Mouse (Mus musculus) heart, embryonic 16.5 days (tissue): ENCODE measurements around the gene Six5. TPM values are rescaled to one million over a fixed set of nuclear protein-coding genes. Genes with fewer than 3 reads are reported as not detected.
"Not testable (repeated sequence)": the region's sequence is repeated elsewhere in the genome, so short reads cannot be mapped to it uniquely, and the experiment has no call there.

Experiments used
- ATAC-seq: fragments of 200-750 bp; cut with Nextera tagmentation; replicated peaks from 2 replicates; pipeline ENCODE4 v1.8.0; 2017; ENCODE audit warnings: moderate number of reproducible peaks; ENCODE audit not compliant: insufficient read depth, low FRiP score; ENCODE audit errors: extremely low read depth
- H3K27ac ChIP-seq: fragments of 300-500 bp; sonication (generic); 2 replicates; pipeline ENCODE4 v1.5.1; 2014; ENCODE audit warnings: mild to moderate bottlenecking, low read length, control low read depth, moderate library complexity
- H3K27me3 ChIP-seq: fragments of 300-500 bp; sonication (generic); 2 replicates; pipeline ENCODE4 v1.6.1; 2014; ENCODE audit warnings: low read length, mixed read lengths; ENCODE audit not compliant: control insufficient read depth, insufficient read depth
- H3K36me3 ChIP-seq: fragments of 300-500 bp; sonication (generic); 2 replicates; pipeline ENCODE4 v1.6.1; 2014; ENCODE audit not compliant: control insufficient read depth, insufficient read depth
- H3K4me1 ChIP-seq: fragments of 300-500 bp; sonication (generic); 2 replicates; pipeline ENCODE4 v1.6.1; 2014; ENCODE audit warnings: low read length, mixed read lengths; ENCODE audit not compliant: control insufficient read depth, insufficient read depth
- H3K4me2 ChIP-seq: fragments of 300-500 bp; sonication (generic); 2 replicates; pipeline ENCODE4 v1.6.1; 2014; ENCODE audit warnings: low read depth, mild to moderate bottlenecking, control low read depth, low read length
- H3K4me3 ChIP-seq: fragments of 300-500 bp; sonication (generic); 2 replicates; pipeline ENCODE4 v1.5.1; 2014; ENCODE audit warnings: mild to moderate bottlenecking, control low read depth, low read length
- H3K9ac ChIP-seq: fragments of 300-500 bp; sonication (generic); 2 replicates; pipeline ENCODE4 v1.6.1; 2014; ENCODE audit warnings: low read length, control low read depth
- H3K9me3 ChIP-seq: fragments of 300-500 bp; sonication (generic); replicated peaks from 2 replicates; pipeline ENCODE4 v1.6.1; 2016; ENCODE audit warnings: low read length; ENCODE audit not compliant: control insufficient read depth
- WGBS: fragments of 180-500 bp; shearing (Covaris S2); extraction: QIAGEN DNeasy Blood & Tissue Kit; methylation state at CpG from one replicate; pipeline ENCODE4 v1.1.7; 2014; 5-methylcytosine and 5-hydroxymethylcytosine counted together
- polyA plus RNA-seq: library from polyadenylated mRNA; unstranded; fragments of >200 nt; fragmentation: Nextera tagmentation; extraction: Ambion mirVana; gene quantifications from 2 replicates; pipeline ENCODE4 v1.2.1, GENCODE M21; 2015

Six5 gene
- polyA plus RNA-seq, 1 experiment from 2014 or later, result 5.1 TPM

DNA sequence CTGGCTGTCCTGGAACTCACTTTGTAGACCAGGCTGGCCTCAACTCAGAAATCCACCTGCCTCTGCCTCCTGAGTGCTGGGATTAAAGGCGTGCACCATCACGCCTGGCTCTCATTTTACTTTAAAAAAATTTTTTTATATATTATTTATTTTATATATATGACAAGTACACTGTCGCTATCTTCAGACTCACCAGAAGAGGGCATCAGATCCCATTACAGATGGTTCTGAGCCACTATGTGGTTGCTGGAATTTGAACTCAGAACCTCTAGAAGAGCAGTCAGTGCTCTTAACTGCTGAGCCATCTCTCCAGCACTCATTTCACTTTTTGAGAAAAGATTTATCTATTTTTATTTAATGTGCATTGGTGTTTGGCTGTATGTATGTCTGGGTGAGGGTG is 23.4 kb upstream of the Six5 start:
- H3K9me3 ChIP-seq, H3K9ac ChIP-seq, H3K27ac ChIP-seq, H3K36me3 ChIP-seq, H3K4me3 ChIP-seq, ATAC-seq, H3K4me2 ChIP-seq, H3K4me1 ChIP-seq: not testable (repeated sequence)
- peaks cover 15% of the 10 kb centered on the region for H3K27me3 ChIP-seq
- WGBS, result 60% methylated on average over 3 of the region's 3 CpGs

DNA sequence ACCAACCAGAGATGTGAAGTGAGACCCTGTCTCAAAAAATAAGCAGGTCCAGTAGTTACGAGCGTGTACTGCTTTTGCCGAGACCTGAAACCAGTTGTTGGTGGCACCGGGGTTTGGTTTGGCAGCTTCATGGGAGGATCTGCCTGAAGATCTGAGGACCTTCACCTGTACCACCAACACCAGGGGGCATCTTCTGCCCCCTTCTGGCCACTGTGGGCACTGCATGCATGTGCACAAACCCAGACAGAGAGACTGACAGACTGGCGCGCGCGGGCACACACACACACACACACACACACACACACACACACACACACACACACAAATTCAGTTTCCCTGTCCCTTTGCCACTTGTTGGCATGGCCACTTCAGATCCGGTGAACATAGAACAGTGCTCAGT is 20.9 kb upstream of the Six5 start:
- Histone ChIP-seq H3K27me3 (no peaks in the 10 kb centered on the region), H3K9ac (no peak overlapping the region), H3K36me3 (peaks cover 3% of the 10 kb centered on the region), H3K27ac (no peak overlapping the region), H3K9me3 (no peaks in the 10 kb centered on the region), H3K4me3 (no peak overlapping the region), H3K4me1 (peaks cover 20% of the 10 kb centered on the region), H3K4me2 (no peak overlapping the region)
- 73% methylated on average over 9 of the region's 9 CpGs for WGBS
- no peak for ATAC-seq

DNA sequence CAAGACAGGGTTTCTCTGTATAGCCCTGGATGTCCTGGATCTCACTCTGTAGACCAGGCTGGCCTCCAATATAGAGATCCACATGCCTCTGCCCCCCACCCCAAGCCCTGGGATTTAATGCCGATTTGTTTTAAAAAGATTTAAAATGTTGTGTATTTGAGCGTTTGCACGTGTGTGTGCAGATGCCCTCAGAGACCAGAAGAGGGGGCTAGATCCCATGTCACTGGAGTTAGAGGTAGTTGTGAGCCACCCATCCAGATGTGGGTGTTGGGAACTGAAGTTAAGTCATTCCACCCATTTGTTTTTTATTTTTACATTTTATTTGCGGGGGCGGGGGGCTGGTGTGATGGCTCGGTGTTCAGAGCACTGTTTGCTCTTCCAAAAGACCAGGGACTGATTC is 19.9 kb upstream of the Six5 start:
- H3K9me3 ChIP-seq, result no peaks in the 10 kb centered on the region
- H3K4me3 ChIP-seq, result no peak overlapping the region
- H3K9ac ChIP-seq, result no peak overlapping the region
- no peaks in the 10 kb centered on the region for H3K27me3 ChIP-seq
- no peak for ATAC-seq
- no peak overlapping the region for H3K27ac ChIP-seq
- peaks cover 7% of the 10 kb centered on the region for H3K36me3 ChIP-seq
- peaks cover 20% of the 10 kb centered on the region for H3K4me1 ChIP-seq
- WGBS, result 90% methylated on average over 6 of the region's 6 CpGs
- no peak overlapping the region for H3K4me2 ChIP-seq

DNA sequence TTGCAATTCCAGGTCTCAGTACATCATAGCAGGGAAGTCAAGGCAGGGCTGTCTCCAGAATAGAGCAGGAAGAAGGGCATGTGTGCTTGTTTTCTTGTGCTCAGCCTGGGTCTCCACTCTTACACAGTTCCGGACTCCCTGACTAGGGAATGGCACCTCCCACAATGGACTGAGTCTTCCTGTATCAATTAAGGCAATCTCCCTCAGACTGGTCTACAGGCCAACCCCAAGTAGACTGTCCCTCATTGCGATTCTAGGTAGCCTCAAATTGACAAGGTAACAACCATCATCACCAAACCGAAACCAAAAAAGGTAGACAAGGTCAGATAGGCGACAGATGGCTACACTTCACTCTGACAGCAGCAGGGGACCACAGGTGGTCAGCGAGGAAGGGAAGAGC is 19.2 kb upstream of the Six5 start:
- 57% methylated on average over 5 of the region's 5 CpGs for WGBS
- Histone ChIP-seq H3K27ac (no peak overlapping the region), H3K9ac (peak overlapping the region; percentile 48)

DNA sequence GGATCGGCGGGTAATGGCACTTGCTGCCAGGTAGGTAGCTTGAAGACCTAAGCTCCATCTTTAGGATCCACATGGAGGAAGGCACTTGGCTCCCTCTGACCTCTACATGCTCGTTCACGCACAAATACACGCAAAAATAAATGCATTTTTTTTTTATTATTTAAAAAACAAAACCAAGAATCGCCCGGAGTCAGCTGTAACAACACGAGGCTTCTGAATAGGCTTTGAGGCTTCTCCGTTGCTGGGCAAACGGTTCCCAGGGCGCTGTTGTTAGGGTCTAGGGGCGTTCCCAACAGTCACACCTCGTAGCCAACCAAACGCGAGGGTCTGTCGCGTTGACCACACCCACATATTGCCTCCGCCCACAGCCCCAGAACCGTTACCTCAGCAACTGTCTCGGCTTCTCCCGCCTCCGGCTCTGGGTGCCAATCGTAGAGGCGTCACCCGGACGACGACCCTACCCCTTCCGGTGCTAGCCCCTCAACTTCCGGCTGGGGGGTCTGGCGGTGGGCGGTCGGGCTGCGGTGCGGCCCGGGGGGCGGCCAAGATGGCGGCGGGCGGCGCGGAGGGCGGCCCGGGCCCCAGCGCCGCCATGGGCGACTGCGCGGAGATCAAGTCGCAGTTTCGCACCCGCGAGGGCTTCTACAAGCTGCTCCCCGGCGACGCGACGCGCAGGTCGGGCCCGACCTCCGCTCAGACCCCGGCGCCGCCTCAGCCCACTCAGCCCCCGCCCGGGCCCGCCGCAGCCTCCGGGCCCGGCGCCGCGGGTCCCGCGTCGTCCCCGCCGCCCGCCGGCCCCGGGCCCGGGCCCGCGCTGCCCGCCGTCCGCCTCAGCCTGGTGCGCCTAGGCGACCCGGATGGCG is 18.4 kb upstream of the Six5 start, which contains the start of gene Dmwd:
Dmwd (plus strand) TSS at position 505 of the 863 bp plus-strand sequence.
- no peaks in the 10 kb centered on the region for H3K27me3 ChIP-seq
- peak; percentile 97 for ATAC-seq
- peak within 1 kb of the TSS; percentile 99 for H3K4me3 ChIP-seq
- peaks cover 20% of the 10 kb centered on the region for H3K4me1 ChIP-seq
- under 1% methylated on average over 70 of the region's 91 CpGs for WGBS
- peak within 1 kb of the TSS; percentile 84 for H3K4me2 ChIP-seq
- H3K27ac ChIP-seq, result peak within 1 kb of the TSS; percentile 88
- no peaks in the 10 kb centered on the region for H3K9me3 ChIP-seq
- H3K9ac ChIP-seq, result peak within 1 kb of the TSS; percentile 95
- peaks cover 19% of the 10 kb centered on the region for H3K36me3 ChIP-seq

More for the DNA sequence above, 19.2 kb upstream of the Six5 start:
- Histone ChIP-seq H3K4me1 (peaks cover 20% of the 10 kb centered on the region), H3K36me3 (peaks cover 13% of the 10 kb centered on the region), H3K27me3 (no peaks in the 10 kb centered on the region), H3K9me3 (no peaks in the 10 kb centered on the region), H3K4me2 (peak overlapping the region; percentile 81), H3K4me3 (peak overlapping the region; percentile 99)
- ATAC-seq, result no peak

DNA sequence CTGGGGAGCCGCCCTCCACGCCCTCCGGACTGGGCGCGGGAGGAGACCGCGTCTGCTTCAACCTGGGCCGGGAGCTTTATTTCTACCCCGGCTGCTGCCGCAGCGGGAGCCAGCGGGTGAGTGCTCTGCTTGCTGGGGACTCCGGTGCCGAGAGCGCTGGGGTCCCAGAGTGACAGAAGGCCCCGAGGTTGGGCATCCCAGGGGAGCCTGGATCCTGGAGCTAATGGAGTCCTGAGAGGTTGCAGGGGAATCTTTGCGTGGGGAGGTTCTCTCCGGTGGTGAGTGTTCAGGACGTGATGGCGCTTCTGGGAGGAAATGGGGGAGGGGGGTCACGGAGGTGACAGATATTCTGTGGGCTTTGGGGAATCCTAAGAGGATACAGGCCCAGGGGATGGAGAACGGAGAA is 17.8 kb upstream of the Six5 start:
- peak overlapping the region; percentile 99 for H3K4me3 ChIP-seq
- peak; percentile 1; the same call in 1 of the 2 replicates for ATAC-seq
- WGBS, result under 1% methylated on average over 22 of the region's 22 CpGs

DNA sequence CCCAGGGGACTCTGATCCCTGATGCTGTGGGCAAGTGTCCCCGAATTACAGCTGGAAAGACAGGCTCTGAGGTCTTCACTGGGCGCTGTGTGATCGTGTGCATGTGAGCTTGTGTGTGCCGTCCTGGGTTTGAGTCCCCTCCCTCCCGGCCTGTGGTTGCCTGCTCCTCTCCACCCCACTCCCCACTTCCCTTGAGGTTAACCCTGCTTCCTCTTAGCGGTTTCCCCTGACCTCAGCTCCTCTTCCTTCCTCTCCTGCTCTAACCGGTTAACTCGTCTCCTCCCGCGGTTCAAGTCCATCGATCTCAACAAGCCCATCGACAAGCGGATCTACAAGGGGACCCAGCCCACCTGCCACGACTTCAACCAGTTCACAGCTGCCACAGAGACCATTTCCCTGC is 16.6 kb upstream of the Six5 start:
- no peak for ATAC-seq
- peaks cover 34% of the 10 kb centered on the region for H3K36me3 ChIP-seq

More for the DNA sequence above, 17.8 kb upstream of the Six5 start:
- Histone ChIP-seq H3K9me3 (no peaks in the 10 kb centered on the region), H3K9ac (peak overlapping the region; percentile 95), H3K27ac (peak overlapping the region; percentile 88), H3K4me2 (peak overlapping the region; percentile 84), H3K36me3 (peaks cover 24% of the 10 kb centered on the region), H3K27me3 (no peaks in the 10 kb centered on the region), H3K4me1 (peaks cover 21% of the 10 kb centered on the region)

DNA sequence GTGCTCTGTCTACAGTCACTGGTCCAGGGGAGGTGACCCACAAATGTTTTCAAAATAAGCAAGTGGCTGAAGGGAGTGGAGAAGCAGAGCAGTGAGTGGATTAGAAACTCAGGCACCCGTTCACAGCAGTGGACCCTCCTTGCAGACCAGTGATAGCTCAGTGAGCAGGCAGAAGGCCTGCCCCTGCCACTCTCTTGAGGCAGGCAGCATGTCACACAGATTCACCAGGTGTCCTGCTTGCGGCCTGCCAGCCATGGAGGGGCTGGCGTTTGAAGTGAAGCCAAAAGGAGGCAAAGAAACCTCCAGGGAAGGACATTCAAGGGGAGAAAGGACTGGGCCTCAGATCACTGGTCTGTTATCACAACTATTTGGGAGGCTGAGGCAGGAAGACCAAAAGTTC is 15.7 kb upstream of the Six5 start:
- Histone ChIP-seq H3K4me3 (no peak overlapping the region), H3K4me2 (no peak overlapping the region), H3K9me3 (no peaks in the 10 kb centered on the region), H3K4me1 (peaks cover 42% of the 10 kb centered on the region), H3K9ac (no peak overlapping the region), H3K27ac (no peak overlapping the region), H3K36me3 (peaks cover 34% of the 10 kb centered on the region), H3K27me3 (no peaks in the 10 kb centered on the region)
- no peak for ATAC-seq
- 72% methylated on average over 3 of the region's 3 CpGs for WGBS

More for the DNA sequence above, 16.6 kb upstream of the Six5 start:
- H3K9ac ChIP-seq, result no peak overlapping the region; the same call in 1 of the 2 replicates
- WGBS, result 60% methylated on average over 14 of the region's 14 CpGs
- H3K4me1 ChIP-seq, result peaks cover 33% of the 10 kb centered on the region
- H3K4me3 ChIP-seq, result peak overlapping the region; percentile 99
- H3K27me3 ChIP-seq, result no peaks in the 10 kb centered on the region
- H3K9me3 ChIP-seq, result no peaks in the 10 kb centered on the region
- no peak overlapping the region for H3K27ac ChIP-seq
- H3K4me2 ChIP-seq, result peak overlapping the region; percentile 84

DNA sequence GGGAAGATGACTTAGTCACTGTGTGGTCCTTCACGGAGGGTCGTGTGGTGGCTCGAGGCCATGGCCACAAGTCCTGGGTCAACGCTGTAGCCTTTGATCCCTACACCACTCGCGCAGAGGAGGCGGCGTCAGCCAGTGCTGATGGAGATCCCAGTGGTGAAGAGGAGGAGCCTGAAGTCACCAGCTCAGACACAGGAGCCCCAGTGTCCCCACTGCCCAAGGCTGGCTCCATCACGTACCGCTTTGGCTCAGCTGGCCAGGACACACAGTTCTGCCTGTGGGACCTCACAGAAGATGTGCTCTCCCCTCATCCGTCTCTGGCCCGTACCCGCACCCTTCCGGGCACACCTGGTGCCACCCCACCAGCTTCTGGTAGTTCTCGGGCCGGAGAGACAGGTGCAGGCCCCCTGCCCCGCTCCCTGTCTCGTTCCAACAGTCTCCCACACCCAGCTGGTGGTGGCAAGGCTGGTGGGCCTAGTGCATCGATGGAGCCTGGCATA is 13.9 kb upstream of the Six5 start:
- no peak overlapping the region for H3K4me3 ChIP-seq
- no peak for ATAC-seq
- 93% methylated on average over 19 of the region's 19 CpGs for WGBS
- H3K9me3 ChIP-seq, result no peaks in the 10 kb centered on the region
- H3K36me3 ChIP-seq, result peaks cover 34% of the 10 kb centered on the region
- no peak overlapping the region for H3K9ac ChIP-seq
- H3K27ac ChIP-seq, result no peak overlapping the region
- H3K27me3 ChIP-seq, result no peaks in the 10 kb centered on the region
- no peak overlapping the region for H3K4me2 ChIP-seq
- peaks cover 54% of the 10 kb centered on the region for H3K4me1 ChIP-seq
